Mouse (Mus musculus) liver (tissue): ENCODE results near the gene Hba-a2.
"Not testable (repeated sequence)": the region's sequence is repeated elsewhere in the genome, so short reads cannot be mapped to it uniquely, and the experiment has no call there.

Experiments used
- DNase-seq: peaks from one replicate; pipeline ENCODE4 v3.0.0-alpha.2; 2020; ENCODE audit warnings: mixed read lengths

Gene Hba-a2

DNA sequence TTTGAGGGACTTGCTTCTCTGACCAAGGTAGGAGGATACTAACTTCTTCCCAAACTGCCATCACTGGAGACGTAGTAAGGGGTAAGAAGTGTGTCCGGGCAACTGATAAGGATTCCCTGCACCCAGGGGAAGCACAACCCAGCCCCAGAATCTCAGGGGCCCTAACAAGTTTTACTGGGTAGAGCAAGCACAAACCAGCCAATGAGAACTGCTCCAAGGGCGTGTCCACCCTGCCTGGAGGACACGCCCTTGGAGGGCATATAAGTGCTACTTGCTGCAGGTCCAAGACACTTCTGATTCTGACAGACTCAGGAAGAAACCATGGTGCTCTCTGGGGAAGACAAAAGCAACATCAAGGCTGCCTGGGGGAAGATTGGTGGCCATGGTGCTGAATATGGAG is at the start of gene Hba-a2:
TSS of gene Hba-a2 (plus strand) at position 287 of the 400 bp plus-strand sequence.
- DNase-seq = not testable (repeated sequence)

DNA sequence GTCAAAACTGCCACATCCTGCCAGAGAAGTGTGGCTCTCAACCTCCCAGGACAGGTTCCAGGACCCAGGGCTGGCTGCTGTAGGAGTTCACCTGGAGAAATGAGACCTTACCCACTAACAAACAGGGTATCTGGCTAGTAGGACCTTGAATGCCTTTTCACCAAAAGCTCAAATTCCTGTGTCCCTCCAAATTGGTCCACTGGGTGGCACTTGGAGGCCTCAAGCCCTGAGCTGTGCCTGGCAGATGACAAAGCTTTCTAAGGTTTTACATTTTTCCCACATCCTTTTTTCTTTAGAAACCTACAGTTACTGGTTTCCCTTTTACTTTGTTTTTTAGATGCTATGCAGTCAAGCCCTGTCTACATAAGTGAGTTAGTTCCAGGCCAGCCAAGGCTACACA is 49.2 kb upstream of the Hba-a2 start:
- peak; percentile 77 for DNase-seq

DNA sequence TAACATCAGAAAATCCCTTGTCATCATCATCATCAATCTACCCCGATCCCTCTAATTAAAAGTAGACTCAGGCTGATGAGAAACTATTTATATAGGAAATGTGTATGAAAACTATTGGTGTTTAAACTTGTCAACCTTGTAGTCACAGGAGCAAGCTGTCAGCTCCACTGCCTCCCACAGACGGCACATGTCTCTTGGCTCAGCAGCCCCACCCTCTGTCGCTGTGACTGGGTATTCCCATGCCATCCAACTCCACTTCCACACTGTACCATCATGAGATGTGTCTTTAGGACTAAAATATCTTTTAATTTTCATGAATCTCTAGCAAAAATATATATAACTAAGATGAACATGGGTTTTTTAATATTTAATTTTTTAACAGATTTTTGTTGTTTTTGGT is 47.9 kb upstream of the Hba-a2 start:
- peak; percentile 77 for DNase-seq

DNA sequence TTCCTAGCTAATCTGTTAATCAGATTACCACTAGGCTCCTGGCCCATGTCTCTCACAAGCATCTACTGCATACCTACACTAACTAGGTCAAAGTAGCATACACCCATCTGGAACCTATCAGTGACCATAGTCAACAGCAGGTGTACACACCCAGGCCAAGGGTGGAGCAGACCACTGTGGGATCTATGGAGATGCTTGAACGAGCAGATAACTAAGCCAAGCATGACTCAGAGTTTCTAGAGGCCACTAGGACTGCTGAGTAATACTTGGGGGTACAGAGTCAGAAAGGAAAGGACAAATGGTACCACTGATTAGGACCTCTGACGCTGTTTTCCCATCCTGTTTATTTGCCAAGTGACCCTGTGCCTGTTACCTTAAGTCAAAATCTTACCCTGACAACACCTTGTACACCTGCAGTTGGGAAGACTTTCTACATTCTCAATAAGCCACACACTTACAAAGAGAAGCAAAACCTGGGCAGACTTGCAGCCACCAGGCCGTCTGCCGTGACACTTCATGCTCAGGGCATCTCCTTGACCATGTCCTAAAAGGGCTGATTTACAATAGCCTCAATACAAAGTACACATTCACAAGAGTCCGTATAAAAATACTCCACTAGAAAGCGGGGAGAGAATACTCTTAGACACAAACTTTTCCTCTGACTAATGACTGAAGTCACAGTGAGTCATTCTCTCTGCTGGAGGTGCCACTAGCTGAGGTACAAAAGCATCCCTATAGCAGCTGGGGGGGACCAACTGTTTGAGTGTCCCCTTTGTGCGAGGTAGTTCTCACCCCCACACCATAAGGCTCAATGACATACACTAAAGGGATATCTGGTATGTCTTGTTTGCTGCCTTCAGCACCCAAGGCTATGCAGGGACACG is 45.2 kb upstream of the Hba-a2 start:
- DNase-seq = peak; percentile 91

DNA sequence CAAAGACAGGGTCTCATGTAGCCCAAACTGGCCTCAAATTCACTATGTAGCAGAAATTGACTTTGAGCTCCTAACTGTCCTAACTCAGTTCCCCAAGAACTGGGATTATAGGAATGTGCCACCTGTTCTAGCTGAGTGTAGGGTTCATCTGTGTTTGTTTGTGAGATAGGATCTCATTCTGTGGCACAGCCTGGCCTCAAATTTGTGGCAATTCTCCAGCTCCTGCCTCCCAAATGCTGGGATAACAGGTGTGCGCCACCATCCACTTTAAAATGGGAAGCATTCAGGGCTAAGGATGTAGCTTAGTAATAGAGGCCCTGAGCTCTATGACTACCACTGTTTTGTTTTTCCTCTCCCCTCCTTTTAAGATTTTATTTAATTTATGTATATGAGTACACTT is 43.2 kb upstream of the Hba-a2 start:
- no peak for DNase-seq

DNA sequence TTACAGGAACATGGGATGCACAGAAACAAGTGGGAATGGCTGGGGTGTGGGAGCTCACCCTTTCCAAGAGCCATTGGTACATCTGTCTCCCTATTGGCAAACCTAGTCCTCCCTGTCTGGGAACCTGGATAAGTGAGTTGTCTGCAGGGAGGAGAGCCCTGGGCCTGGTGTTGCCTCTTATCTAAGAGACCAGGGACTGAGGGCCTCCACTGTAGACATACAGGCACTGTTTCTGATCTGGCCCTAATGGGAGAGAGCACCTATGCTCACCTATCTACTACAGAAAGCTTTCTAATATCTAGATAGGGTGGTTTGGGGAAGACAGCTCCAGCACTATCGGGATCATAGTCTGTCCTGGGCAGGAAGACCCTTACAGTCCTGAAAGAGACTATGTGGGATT is 40.1 kb upstream of the Hba-a2 start:
- DNase-seq = peak; percentile 89

DNA sequence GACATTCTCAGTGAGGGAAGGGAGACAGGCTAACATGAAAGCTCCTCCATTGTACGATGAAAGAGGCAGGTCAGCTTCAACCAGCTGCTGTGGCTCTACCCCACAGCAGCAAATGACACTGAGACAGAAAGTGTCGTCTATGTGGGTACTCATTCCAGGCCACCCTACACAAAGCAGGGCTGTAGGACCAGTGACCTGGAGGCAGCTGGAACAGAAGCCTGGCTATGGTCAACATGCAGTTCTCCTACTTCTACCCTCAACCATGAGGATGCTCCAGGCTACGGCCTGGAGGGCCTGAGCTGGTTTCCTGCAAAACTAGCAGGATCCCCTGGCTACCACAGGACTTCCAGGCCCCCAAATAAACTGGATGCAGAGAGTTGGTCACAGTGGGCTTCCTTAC is 39.7 kb upstream of the Hba-a2 start:
- no peak for DNase-seq

DNA sequence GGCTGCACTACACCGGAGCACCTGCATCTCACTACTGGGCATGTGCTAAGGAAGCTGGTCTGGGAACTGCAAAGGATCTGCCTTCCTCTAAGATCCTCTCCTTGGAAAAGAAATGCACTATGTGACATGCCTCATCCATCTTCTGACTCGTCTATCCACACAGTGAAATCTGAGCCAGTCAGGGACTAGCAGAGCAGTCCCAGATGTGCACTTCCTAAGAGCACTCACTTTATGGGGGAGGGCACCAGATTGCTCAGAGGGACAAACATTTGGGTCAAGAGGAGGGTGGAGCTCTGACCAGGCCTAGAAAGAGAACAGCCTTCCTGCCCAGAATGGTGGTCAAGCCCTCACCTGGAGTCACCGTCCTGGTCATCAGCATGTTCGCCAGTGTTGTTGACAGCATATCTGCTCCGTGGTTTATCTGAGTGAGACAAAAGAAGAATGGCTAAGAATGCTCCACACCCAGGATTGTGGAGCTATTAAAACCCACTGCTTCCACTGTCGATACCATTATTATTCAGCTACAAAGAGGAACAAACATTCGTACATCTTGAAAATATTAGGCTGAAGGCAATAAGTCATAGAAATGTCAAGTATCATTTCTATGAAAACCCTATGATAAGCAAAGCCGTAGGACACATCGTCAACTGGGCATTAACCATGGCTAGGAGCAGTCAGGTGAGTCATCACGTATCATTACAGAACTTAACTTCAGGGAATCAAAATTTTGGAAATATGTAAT is 33.4 kb upstream of the Hba-a2 start:
- DNase-seq = no peak

DNA sequence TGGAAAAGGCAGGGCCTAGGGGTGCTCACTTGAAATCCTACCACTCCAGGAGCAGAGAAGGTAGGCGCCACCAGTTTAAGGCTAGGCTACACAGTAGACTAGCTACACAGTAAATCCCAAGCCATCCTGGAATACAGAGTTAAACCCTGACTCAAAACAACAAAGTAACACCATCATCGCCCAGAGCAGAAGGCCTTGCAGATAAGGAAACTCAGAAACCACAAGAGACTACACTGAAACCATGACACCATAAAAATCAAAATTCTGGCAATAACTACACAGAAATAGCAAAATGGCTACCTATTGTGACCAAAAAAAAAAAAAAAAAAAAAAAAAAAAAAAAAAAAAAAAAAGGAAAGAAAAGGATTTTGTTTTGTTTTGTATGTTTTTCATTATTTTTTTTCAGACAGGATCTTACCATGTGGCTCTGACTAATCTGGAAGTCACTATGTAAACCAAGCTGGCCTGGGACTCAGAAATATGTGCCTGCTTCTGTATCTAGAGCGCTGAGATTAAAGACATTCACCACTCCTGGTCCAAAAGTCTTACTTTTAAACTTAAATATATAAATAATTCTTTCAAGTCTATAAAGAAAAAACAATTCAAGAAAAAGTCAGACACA is 31.1 kb upstream of the Hba-a2 start:
- DNase-seq = peak; percentile 65

DNA sequence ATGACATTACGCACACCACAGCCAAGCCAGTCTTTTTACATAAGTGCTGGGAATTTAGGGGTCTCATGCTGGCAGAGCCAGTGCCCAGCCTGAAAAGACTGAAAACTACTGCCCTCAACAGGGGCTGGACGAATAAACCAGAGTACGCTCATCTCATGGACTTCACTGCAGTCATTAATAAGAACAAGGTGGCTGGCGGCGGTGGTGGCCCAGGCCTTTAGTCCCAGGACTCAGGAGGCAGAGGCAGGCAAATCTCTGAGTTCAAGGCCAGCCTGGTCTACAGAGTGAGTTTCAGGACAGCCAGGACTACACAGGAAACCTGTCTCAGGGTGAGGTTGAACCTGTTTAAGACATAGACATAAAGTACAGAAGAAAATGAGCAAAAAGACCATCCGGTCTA is 30.1 kb upstream of the Hba-a2 start:
- DNase-seq = peak; percentile 36

DNA sequence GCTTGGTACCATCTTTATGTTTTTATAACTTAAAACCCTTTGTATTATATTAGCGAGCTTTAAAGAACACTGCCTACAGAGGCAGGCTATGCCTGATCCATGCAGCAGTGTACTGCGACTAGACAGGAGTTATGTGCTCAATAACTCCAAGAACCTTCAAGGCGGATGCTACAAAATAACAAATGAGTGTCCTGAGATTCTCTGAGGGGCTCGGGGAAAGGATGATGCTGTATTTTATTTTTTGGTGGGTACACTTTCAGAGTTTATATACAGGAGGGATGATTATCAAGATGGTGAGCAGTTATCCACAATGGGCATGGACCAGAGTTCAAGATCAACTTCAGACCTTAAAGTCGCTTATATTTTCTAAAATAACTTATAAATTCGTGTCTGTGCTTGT is 29.5 kb upstream of the Hba-a2 start:
- peak; percentile 28 for DNase-seq

DNA sequence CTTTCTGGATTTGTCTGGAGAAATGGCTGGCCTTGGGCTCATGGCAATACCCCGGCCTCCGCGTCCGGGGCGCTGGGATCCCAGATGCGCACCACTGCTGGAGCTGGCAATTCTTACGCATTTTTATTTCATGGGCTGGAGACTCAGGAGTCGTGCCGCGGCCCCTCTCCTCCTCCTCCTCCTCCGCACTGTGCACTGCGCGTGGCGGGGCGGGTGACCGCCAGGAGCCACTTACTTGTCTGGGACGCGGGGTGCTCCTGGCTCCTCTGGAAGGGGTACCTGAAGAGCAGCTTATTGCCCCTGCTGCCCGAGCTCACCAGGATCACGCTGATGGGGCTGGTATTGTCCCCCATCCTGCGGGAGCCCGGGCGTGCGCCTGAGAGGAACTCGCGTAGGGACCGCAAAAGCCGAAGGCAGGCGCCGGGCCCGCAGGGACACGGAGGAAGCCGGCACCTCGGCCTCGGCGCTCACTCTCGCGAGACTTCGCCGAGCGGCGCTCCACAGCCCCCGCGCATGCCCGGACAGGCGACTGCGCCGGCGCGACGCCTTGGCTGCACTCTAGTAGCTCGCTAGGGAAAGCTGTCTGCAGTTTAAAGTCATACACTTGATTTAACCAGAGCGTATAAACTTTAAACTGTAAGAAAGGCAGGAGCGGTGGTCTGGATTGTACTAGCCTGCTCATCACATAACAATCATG is 29.0 kb upstream of the Hba-a2 start, which contains the start of gene Nprl3:
TSS of gene Nprl3 (minus strand) at position 520 of the 697 bp plus-strand sequence.
- peak; percentile 96 for DNase-seq

DNA sequence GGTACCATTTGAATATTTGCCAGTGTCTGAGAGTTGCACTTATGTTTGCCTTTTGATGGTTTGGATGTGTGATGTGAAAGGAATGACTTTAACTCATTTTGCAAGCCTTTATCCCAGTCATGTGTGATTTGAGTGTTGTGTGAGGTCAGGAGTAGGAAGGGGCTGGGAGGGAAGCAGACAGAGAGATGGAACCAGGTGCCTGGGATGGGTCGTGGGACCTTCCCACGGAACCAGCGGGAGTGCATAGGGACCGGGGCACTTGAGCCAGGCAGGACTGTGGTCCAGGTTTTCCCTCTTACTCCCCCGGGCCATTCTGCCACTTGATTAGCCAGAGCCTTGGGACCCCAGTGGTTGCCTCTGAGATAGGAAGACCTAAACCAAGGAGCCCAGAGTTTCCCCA is 28.3 kb upstream of the Hba-a2 start:
- DNase-seq = peak; percentile 49

DNA sequence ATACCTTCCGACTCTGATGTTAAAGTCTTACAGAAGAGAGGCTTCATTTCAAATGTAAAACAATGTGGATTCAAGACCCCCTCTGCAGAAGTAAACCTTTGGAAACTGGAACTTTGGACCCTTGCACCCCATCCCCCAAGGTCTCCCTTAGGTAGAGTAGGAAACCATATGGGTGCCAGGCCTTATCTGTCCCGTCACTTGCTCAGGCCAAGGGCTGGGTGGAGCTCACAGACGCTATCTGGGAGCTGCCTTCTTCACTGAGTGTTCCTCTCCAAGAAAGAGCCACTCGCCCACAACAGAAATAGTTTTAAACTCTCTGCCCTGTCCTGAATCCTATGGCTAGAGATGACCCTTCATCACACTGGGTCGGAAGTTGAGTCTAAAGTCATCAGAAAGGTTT is 27.3 kb upstream of the Hba-a2 start:
- peak; percentile 91 for DNase-seq

DNA sequence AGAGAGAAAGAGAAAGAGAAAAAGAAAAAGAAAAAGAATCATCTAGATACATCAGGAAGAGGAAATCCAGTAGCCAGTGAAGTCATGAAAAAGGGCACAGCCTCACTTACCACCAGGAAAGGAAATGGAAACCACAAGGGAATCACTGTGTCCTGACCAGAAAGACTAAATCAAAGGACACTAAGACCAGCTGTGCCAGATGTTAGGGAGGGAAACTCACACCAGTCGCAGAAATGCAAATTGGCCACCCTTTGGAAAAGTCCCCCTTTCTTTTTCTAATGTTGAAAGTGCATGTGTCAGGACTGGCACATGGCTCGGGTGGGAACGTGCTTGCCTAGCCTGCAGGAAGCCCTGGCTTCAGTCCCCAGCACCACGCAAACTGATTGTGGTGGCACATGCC is 25.1 kb upstream of the Hba-a2 start:
- peak; percentile 25 for DNase-seq

DNA sequence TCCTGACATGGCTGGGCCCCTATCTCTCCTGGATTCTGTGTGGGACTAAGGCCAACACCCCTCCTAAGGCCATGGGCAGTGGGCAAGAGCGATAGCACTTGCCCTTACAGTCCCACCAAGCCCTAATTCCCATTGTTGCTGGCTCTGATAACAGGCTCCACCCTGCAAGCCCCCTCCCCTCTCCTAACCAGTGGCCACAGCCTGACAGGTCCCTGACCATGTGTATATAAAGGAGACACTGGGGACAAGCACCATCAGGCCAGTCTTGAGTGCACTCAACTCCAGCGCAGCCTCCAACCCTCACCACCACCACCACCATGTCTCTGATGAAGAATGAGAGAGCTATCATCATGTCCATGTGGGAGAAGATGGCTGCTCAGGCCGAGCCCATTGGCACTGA is 19.9 kb upstream of the Hba-a2 start, which contains the start of gene Hba-x:
TSS of gene Hba-x (plus strand) at position 54 of the 400 bp plus-strand sequence.
- no peak for DNase-seq

DNA sequence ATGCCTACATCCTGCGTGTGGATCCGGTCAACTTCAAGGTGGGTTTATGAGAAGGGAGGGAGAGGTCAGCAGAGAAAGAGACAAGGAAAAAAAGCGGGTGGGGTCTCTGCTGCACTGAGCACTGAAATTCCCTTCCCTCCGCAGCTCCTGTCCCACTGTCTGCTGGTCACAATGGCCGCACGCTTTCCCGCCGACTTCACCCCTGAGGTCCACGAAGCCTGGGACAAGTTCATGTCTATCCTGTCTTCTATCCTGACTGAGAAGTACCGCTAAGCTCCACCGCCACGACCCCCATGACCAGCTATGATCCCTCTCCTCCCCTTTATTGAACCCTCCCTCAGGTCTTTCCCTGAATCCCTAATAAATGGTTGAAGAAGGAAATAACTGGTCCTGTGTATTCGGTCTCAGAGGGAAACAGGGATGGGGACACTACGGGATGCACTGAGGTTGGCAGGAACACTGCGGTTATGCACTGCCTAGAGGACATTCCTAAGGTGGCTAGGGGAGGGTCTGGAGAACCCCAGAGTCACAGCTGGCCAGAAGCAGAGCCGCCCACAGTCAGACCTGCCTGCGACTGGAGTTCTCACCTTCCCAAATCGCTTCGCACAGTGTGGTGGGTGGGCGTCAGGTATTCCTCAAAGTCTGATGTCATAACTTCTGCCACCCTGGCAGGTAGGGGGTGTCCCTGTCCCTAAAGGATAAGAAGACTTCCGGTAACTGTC is 18.4 kb upstream of the Hba-a2 start:
- no peak for DNase-seq

DNA sequence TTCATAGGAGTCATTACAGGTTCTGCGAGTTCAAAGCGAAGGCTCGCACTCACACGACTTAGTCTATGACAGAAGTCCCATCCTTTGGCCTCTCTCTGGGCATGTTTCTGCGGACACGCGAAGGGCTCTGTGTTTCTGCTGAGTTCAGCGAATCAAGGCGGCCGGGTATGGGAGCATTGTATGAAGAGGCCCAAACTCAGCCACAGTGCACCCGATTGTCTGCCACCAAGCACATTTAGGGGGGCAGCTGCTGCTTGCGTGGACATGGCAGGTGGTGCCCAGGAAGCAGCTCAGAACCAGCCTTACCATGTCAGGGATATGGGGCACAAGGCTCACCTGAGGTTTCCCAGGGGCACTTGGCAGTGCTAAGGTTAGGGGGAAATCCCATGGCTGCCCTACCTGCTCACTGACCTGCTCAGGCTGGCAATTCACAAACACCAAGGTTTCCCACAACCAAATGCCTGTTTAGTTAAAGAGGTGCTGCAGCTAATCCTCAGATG is 17.8 kb upstream of the Hba-a2 start:
- DNase-seq = no peak

DNA sequence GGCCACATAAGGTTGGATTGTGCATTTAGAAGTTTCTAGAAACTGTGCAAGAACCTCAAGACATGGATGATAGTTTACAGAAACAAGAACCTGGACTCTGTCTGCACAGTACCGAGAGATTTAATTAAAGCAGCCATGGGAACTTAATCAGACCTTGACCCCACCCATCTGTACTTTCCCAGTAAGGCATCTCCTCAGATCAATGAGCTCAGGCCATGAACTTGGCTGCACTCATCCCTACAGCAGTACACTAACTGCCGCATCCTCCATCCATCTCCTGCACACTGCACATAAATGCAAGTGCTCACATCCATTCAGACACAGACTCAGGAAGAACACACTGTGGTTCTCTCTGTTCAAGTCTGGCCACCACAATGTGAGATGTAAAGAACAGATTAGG is 15.6 kb upstream of the Hba-a2 start:
- DNase-seq = peak; percentile 57

DNA sequence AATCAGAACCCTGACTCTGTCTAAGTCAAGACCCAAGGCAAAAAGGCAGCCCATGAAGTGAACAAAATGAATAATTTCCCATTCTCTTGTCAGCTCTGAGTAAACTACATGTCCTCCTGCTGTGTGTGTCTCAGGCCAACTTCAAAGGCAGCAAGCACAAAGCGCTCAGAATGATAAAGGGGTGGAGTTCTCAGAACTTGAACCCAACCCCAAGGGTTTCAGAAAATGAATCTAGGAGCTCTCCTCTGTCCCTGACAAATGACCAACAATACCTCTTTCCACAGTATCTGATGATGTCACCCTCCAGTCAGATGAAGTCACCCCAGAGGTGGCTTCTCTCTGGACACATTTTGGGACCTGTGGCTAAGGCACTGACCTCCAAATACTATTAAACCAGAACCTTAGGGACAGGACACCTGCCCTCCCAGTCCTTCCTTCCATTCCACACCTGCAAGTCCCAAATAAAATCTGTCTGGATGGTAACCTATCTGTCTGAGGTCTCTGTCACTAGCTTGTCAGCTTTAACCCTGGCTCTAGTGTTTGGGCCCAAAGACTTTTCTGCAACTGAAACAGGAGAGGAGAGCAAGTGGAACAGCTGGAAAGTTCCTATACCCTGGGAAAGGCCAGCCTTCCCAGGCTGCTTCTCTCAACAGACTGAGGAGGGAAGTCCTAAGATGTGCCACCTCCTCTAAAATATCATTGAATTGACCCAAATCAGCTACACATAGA is 14.7 kb upstream of the Hba-a2 start:
- DNase-seq = peak; percentile 66

DNA sequence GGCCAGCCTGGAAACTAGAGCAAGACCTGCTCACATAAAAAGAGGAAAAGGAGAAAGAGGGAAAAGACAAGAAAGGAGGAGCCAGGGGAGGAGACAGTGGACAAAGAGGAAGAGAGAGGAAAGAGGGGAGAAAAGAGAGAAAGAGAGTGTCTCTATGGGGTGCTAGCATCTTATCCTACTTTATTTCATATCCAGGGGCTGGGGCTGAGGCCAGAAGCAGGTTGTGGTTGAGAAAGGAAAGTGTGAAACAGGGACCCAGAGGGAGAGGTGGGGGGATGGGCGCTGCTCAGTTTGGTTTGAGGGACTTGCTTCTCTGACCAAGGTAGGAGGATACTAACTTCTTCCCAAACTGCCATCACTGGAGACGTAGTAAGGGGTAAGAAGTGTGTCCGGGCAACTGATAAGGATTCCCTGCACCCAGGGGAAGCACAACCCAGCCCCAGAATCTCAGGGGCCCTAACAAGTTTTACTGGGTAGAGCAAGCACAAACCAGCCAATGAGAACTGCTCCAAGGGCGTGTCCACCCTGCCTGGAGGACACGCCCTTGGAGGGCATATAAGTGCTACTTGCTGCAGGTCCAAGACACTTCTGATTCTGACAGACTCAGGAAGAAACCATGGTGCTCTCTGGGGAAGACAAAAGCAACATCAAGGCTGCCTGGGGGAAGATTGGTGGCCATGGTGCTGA is 13.1 kb upstream of the Hba-a2 start, which contains the start of gene Hba-a1:
TSS of gene Hba-a1 (plus strand) at position 421 of the 687 bp plus-strand sequence.
- DNase-seq = peak; percentile 36
